Mouse (Mus musculus): ENCODE measurements around the gene Pom121.

- no peak for TF ChIP-seq CTCF (IDR thresholded peaks at IDR 0.05; ENCODE audit: low read depth, low read length)
- TF ChIP-seq POLR2A (IDR thresholded peaks at IDR 0.05; ENCODE audit: borderline replicate concordance, low read depth, low read length): no peak
Measured at GRCm38 (mm10) chr5:135442430-135442829, 48.1 kb upstream of the Pom121 start.

Data from bone marrow macrophage, adult 2 months (primary cell).